Mouse (Mus musculus): Measurements from ENCODE around the gene Ttc38.

DNA sequence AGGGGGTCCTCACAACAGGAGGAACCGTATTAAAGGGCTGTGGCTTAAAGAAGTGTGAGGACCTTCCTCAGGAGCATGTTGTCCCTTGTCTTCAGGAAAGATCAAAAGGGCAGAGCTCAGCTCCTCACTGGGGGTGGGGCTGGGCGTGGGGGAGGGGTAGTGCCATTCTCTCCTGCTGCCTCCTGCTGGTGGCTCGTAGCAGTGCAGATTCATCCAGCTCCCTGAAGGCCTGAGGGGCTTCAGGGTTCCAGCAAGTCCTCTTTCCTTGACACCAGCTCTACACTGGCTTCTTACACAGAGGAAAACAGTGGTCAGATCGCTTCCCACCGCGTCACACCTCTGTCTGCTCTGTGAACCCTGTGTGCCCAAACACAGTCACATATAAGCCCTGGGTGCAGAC, 8.9 kb downstream of the Ttc38 start:
- TF ChIP-seq POLR2A (IDR thresholded peaks at IDR 0.05; ENCODE audit: borderline replicate concordance, low read depth, low read length) = no peak
- peak; percentile 6 for TF ChIP-seq CTCF (IDR thresholded peaks at IDR 0.05; ENCODE audit: low read depth, low read length)
